Mouse (Mus musculus): Measurements from ENCODE around the gene Zdhhc8. TPM values are rescaled to one million over a fixed set of nuclear protein-coding genes. Genes with fewer than 3 reads are reported as not detected.

Gene Zdhhc8
- total RNA-seq, 2 experiments from 2014 or later, result 104 TPM

- intact Hi-C loops (cut with DNase I), result no loop called here
- DNase-seq (ENCODE audit: extremely low spot score in 1 of 2, low spot score in 2 of 2), result peak in 1 of 2 experiments; percentile 24
Observed at GRCm38 (mm10) chr16:18175817-18176541, 59.0 kb downstream of the Zdhhc8 start.

- intact Hi-C loops (cut with DNase I), result loop anchor here (5.0 kb wide), 1 partner anchor 46 kb away; the partner anchor contains the start of gene Rtn4r
- peak in 1 of 2 experiments; percentile 51 for DNase-seq (ENCODE audit: extremely low spot score in 1 of 2, low spot score in 2 of 2)
Observed at GRCm38 (mm10) chr16:18173788-18174187, 61.1 kb downstream of the Zdhhc8 start.

- intact Hi-C loops (cut with DNase I), result loop anchor here (5.0 kb wide), 1 partner anchor 46 kb away; the partner anchor contains the start of gene Rtn4r
Observed at GRCm38 (mm10) chr16:18173231-18173630, 61.7 kb downstream of the Zdhhc8 start.

GRCm38 (mm10) chr16:18172266-18172855 lies 62.6 kb downstream of the Zdhhc8 start:
- intact Hi-C loops (cut with DNase I), result loop anchor here (5.0 kb wide), 1 partner anchor 45 kb away; the partner anchor contains the start of gene Rtn4r

More at GRCm38 (mm10) chr16:18173231-18173630, 61.7 kb downstream of the Zdhhc8 start:
- peak in 1 of 2 experiments; percentile 68 for DNase-seq (ENCODE audit: extremely low spot score in 1 of 2, low spot score in 2 of 2)

More at GRCm38 (mm10) chr16:18172266-18172855, 62.6 kb downstream of the Zdhhc8 start:
- peak in 1 of 2 experiments; percentile 89 for DNase-seq (ENCODE audit: extremely low spot score in 1 of 2, low spot score in 2 of 2)

Small RNAs within 50 kb of the gene (microRNA-seq; reads per million reads assigned to microRNA genes)
- gene Gm24572, result 1.1 reads per million
- 412 reads per million, percentile 69 among the genes with 10 or more reads in this experiment for gene Mir1306

Other genes starting within 250 kb of the Zdhhc8 start
- 100 to 1,000 TPM; 111 to 120 TPM for gene Dgcr6, start 182.3 kb downstream of the Zdhhc8 start, total RNA-seq (2021)
- gene Prodh, start 144.9 kb downstream of the Zdhhc8 start, total RNA-seq (2021), result 10 to 100 TPM; 13.5 to 19.5 TPM
- gene Rtn4r, start 107.5 kb downstream of the Zdhhc8 start, total RNA-seq (2021), result 10 to 100 TPM; 73.2 to 82.6 TPM
- not detected for gene Ccdc188, start 17.3 kb downstream of the Zdhhc8 start, total RNA-seq (2021)
- gene Trmt2a, start 13.5 kb upstream of the Zdhhc8 start, total RNA-seq (2021), result 10 to 100 TPM; 46.7 to 53.2 TPM
- 100 to 1,000 TPM; 116 to 122 TPM for gene Ranbp1, start 13.6 kb upstream of the Zdhhc8 start, total RNA-seq (2021)
- not detected for gene Gm49776, start 23.2 kb upstream of the Zdhhc8 start, total RNA-seq (2021)
- 10 to 100 TPM; 41.8 to 44.2 TPM for gene Dgcr8, start 54.1 kb upstream of the Zdhhc8 start, total RNA-seq (2021)
- gene Tango2, start 113.0 kb upstream of the Zdhhc8 start, total RNA-seq (2021), result 100 to 1,000 TPM; 105 to 125 TPM
- 10 to 100 TPM; 43.0 to 46.4 TPM for gene Arvcf, start 113.0 kb upstream of the Zdhhc8 start, total RNA-seq (2021)
- gene Txnrd2, start 191.2 kb upstream of the Zdhhc8 start, total RNA-seq (2021), result 10 to 100 TPM; 24.1 to 27.4 TPM
- gene Comt, start 191.7 kb upstream of the Zdhhc8 start, total RNA-seq (2021), result 10 to 100 TPM; 65.2 to 66.3 TPM

Measured in left cerebral cortex, postnatal 10 days (tissue).